Mouse (Mus musculus): ENCODE results near the gene Cmtm8. TPM values are rescaled to one million over a fixed set of nuclear protein-coding genes. Genes with fewer than 3 reads are reported as not detected.

The Cmtm8 gene
- polyA plus RNA-seq, 1 experiment: 45.8 TPM

DNA sequence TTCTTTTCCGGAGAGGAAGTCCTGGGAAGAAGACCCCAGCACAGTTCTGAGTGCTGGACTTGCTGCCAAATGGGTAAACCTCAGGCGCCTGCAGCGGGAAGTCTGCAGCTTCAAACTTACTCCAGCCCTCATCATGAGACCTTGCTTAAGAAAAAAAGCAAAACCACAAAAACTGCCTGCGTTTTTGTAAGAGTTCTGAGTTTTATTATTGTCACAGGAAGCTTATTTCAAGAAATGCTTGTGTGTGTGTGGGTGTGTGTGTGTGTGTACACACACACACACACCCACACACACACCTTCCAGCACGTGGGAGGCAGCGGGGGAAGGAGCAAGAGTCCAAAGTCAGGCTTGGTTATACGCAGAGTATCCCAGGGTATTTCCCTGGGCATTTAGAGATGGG lies 85.7 kb downstream of the Cmtm8 start:
- no peak for DNase-seq (ENCODE audit: low read depth)

DNA sequence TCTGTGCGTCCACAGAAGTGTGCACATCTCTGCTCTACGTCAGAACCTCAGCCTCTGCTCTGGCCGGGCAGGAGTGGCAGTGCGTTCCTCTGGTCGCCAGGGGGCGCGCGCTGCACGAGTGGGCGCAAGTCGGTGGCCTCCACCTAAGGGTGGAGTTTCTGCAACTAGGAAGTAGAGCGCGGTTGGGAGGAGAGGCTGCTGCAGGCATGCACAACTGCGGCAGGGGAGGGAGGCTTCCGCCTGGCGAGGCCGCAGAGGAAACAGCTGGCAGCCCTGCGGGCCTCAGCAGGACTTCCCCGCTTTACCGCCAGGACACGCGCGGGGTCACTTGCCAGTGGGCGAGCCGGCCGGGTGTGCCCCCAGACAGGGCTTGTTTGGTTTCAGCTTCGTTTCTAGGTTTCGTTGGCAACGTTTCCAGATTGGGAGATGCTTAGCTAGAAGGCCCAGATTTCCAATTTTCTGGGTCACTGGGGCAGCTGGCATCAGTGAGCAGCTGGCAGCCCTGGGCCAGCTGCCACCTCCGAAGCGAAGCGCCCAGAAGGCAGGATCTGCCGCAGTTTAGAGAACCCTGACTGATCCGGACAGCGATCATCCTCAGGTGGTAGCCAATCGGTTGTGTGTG lies 91.0 kb downstream of the Cmtm8 start:
- DNase-seq (ENCODE audit: low read depth): no peak

DNA sequence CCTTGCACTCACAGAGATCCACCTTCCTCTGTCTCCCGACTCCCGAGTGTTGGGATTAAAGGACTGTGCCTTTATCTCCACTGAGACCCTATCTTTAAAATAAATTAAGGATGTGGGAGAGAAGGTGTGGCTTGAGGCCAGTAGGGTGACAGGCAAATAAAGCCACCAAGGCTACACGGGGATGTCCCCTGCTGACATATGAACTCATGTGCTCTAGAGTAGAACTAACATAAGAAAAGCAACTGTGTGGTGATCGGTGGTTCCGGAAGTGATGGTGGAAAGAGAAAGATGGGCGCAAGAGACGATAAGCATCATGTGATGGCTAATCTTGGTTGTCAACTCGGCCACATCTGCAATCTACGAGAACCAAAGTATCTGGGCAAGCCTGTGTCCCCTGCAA lies 91.6 kb downstream of the Cmtm8 start:
- DNase-seq (ENCODE audit: low read depth): no peak

DNA sequence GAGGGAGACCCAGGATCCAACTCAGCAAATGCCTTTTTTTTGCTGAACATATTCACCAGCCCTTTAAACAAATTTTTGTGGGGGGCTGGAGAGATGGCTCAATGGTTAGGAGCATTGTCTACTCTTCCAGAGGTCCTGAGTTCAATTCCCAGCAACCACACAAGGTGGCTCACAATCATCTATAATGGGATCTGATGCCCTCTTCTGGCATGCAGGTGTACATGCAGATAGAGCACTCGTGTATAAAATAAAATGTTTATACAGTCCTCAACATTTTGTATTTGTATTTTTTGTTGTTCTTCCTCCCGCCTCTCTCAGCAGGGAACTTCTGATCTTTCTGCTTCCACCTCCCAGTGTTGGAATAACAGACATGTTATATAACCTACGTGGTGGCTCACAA lies 92.4 kb downstream of the Cmtm8 start:
- no peak for DNase-seq (ENCODE audit: low read depth)

DNA sequence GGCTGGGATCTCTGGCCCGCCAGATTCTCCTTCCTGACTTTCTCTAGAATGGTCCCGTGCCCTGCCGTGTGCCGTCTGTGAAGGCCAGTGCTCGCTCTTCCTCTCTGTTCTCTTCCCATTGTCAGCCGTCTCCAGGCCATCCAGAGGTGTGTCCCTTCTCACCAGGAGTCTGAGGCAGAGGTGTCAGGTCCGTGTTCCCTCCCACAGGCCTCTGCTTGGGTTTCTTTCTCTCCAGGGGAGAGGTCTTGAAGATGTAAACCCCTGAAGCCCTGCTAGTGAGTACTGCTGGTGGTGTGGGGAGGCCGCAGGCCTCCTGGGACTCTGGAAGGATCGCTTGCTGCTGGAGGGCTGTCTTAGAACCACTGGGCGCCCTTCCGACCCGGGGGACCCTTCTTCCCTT lies 96.5 kb downstream of the Cmtm8 start:
- no peak for DNase-seq (ENCODE audit: low read depth)

DNA sequence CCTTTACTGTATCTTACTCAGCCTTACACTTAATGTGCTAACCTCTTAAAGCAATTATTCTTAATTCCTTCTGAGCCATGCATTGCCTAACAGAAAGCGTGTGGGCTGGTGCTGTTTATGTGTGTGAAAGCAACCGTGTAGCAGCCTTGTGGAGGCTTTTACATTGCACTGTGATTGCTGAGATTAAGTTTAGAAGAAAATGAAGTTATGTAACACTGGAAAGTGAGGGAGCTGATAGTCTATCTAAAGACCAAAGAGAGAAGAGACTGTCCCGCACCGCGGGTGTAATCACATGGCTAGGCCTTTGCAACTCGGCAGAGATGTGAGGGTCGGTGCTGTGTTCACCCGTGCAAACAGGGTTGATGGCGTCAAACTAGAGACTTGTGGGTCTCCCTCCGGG lies 96.9 kb downstream of the Cmtm8 start:
- DNase-seq (ENCODE audit: low read depth): peak; percentile 75

DNA sequence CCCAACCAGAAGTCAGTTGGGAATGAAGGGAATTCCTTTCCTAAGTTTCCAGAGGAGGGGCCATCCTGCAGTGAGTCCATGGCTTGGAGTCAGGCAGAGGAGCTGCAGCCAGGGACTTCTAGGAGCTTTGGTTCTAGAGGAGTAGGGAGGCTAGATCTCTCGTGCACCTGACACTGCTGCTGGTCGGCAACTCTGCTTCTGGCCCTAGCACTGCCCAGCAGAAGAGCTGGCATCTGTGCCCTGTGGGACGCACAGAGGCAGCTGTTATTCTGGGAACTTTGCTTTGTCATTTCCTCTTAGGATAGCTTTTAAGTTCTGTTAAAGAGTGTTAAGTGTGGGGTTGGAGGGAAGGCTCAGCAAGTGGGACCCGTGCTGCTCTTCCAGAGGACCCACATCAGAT lies 98.3 kb downstream of the Cmtm8 start:
- no peak for DNase-seq (ENCODE audit: low read depth)

DNA sequence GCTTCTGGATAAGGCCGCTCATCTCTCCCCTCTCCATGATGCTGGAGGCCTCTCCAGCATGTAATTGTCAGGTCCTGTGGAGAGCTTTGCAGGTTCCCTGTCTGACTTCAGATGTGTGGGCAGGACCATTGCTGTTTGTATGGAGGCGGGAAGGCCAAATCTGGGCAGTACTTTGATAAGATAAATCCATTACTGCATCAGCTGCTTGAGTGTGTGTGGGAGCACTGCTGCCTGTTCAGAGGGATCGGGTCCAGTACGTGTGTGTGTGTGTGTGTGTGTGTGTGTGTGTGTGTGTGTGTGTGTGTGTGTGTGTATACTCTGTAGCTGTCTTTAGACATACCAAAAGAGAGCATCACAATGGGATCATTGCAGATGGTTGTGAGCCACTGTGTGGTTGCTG lies 98.8 kb downstream of the Cmtm8 start:
- no peak for DNase-seq (ENCODE audit: low read depth)

DNA sequence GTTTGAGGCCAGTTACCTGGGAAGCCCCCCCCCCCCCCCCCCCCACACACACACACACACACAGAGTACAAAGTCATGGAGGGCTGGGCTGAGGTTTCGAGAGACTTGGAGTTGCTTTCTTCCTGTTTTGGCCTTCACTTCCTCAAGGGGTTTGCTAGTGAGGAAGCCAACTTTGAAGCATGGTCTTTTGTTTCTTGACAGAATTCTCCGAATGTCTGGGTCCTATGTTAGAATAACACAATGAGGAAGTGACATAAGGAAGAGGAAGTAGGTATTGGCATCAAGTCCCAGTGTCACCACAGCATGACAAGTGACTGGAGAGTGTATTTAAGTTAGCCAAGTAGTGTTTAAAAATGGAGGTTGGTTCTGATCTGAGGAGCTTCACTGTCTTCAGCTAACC lies 101.2 kb downstream of the Cmtm8 start:
- no peak for DNase-seq (ENCODE audit: low read depth)

DNA sequence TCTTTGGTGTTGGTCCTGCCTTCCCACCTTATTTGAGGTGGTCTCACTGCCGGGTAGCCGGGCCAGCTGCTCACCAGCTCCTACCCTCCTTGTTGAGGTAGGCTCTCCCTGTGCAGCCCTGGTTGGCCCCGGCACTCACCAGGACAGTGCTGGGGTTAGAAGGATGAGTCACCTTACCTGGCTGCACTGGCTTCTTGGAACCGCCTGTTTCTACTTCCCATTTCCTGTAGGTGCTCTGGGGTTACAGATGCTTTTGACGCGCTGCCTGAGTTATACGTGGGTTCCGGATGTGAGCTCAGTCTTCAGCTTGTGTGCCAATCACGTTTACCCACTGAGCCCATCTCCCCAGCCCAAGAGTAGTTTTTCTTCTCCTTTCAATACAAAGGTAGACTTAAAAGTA lies 103.6 kb downstream of the Cmtm8 start:
- DNase-seq (ENCODE audit: low read depth): no peak

Other genes with a start within 250 kb of the Cmtm8 start
- 31.2 and 32.7 TPM in 2 replicates for gene Cnot10, start 204.0 kb downstream of the Cmtm8 start, polyA plus RNA-seq (2012; rRNA removed)
- 14.7 and 18.8 TPM in 2 replicates for gene Dync1li1, start 155.4 kb downstream of the Cmtm8 start, polyA plus RNA-seq (2012; rRNA removed)
- gene Cmtm6, start 113.0 kb downstream of the Cmtm8 start, polyA plus RNA-seq (2012; rRNA removed): 58.3 and 67.6 TPM in 2 replicates
- gene Cmtm7, start 62.3 kb downstream of the Cmtm8 start, polyA plus RNA-seq (2012; rRNA removed): 46.4 and 56.3 TPM in 2 replicates
- gene Gpd1l, start 89.8 kb upstream of the Cmtm8 start, polyA plus RNA-seq (2012; rRNA removed): 25.8 and 26.0 TPM in 2 replicates
- 7.1 and 13.1 TPM in 2 replicates for gene Osbpl10, start 134.4 kb upstream of the Cmtm8 start, polyA plus RNA-seq (2012; rRNA removed)
- gene Rps27rt, start 138.6 kb upstream of the Cmtm8 start, polyA plus RNA-seq (2012; rRNA removed): 104 and 150 TPM in 2 replicates